Mouse (Mus musculus): ENCODE measurements around the gene Fbxo17.

Fbxo17 gene

GRCm38 (mm10) chr7:28717726-28718125 is 1.1 kb downstream of the Fbxo17 start:
- DNase-seq (ENCODE audit: low spot score in 2 of 2), result no peak

DNA sequence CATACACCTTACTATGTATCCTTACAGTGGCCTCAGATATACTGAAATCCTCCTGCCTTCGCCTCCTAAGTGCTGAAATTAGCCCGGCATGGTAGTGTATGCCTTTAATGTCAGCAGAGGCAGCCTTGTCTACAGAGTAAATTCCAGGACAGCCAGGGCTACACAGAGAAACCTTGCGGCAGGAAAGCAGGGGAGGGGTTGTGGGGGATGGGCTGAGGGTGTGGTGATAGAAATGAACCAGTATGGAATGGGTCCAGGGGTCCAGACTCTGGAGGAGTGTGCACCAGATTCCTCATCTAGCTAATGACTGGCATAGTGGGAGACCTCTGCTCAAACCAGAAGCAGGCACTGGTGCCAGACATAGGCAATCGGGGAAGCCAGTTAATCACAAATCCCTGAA is 2.6 kb downstream of the Fbxo17 start:
- DNase-seq (ENCODE audit: low spot score in 2 of 2), result no peak

DNA sequence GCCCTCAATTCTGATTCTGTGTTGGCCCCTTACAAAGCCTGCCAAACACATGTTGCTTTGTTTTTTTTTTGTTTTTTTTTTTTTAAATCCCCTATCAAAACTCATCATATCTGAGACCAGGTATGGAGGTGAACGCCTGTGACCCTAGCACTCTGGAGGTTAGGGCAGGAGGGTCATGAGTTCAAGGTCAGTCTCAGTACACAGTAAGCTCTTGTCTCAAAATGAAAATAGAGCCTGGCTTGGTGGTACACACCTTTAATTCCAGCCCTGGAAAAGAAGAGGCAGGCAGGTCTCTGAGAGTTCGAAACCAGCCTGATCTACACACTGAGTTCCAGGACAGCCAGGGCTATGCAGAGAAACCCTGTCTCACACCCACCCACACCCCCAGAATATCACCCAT is 3.0 kb downstream of the Fbxo17 start:
- no peak for DNase-seq (ENCODE audit: low spot score in 2 of 2)

GRCm38 (mm10) chr7:28720753-28721537 is 4.3 kb downstream of the Fbxo17 start:
- DNase-seq (ENCODE audit: low spot score in 2 of 2), result no peak

DNA sequence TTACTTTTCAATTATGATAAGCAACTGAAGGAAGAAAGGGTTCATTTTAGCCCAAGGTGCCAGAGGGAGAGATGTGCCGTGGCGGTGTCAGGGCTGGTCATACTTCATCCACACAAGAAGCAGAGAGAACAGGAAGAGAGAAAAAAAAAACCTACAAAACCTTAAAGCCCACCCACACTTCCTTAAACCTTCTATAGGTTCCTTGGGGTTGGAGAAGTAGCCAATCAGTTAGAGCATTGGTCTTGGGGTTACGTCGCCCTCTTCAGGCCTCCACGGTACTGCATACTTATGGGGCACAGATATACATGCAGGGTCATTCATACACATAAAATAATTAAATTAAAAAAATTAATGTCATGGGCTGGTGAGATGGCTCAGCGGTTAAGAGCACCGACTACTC is 5.5 kb downstream of the Fbxo17 start:
- no peak for DNase-seq (ENCODE audit: low spot score in 2 of 2)

DNA sequence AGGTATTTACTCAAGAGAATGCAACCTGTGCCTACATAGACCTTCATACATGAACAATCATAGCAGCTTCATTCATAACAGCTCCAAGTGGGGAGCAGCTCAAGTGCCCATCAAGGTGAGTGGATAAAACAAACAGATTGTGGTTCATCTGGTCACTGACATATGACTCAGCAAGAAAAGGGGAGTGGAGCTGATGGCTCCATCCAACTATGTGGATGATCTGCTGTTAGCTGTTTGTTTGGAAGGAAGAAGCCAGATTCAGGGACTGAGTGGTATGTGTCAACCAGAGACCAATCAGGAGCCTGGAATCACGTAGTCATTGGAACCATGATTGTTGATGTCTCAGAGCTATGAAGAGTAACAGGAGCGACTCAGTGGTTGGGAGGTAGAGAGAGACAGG is 8.0 kb downstream of the Fbxo17 start:
- DNase-seq (ENCODE audit: low spot score in 2 of 2), result no peak

- DNase-seq (ENCODE audit: low spot score in 2 of 2), result peak; percentile 58 to 81
Observed at GRCm38 (mm10) chr7:28726600-28726999, 10.0 kb downstream of the Fbxo17 start.

DNA sequence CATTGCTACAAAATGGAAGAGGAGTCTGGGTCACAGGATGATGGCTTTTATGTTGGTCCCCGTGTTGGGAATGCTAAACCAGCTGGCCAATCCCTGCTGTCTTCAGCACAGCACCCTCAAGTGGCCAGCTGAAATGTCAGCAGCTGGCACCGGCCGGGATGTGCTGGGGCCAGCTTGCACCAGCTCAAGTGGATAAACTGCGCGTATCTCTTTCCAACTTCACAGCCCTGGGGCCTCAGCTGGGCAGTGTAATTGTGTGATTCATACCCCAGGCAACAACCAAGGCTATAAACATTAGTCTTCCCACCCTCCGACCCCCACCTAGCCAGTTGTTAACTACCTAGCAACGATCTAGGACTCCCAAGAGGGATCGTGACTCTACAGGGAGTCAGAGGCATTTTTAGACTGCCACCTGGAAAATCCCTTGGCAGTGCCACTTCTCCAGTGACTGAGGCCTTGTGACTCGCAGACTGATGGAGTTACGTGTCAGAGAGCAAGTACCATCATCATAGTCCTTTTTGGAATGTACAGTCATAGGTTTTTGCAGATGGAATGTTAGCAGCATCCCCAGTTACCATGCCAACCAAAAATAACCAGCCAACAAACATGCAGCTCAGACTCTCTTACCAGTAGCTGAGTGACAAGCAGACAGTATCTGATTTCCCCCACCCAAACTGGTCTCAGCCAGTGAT is 11.2 kb downstream of the Fbxo17 start:
- DNase-seq (ENCODE audit: low spot score in 2 of 2), result no peak

- peak; percentile 54 to 73 for DNase-seq (ENCODE audit: low spot score in 2 of 2)
Observed at GRCm38 (mm10) chr7:28732341-28733142, 15.9 kb downstream of the Fbxo17 start.

DNA sequence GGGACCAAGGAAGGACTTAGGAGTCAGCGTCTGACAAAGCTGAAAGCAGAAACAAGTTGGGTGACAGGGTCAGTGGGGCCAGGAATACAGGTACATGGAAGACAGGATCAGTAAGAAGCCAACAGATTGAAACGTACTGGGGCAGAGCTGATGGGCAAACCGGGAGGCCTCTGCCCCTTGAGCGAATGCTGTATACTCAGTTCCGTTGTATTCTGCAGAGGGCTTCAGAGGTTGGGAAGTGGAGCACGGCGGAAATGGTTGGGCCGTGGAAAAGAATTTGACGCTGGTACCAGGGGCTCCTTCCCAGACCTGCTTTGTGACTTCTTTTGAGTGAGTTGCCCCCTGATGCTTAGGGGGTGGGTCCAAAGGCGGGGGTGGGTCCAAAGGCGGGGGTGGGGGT is 16.6 kb downstream of the Fbxo17 start:
- no peak for DNase-seq (ENCODE audit: low spot score in 2 of 2)

GRCm38 (mm10) chr7:28735701-28736100 is 19.1 kb downstream of the Fbxo17 start:
- DNase-seq (ENCODE audit: low spot score in 2 of 2), result no peak

DNA sequence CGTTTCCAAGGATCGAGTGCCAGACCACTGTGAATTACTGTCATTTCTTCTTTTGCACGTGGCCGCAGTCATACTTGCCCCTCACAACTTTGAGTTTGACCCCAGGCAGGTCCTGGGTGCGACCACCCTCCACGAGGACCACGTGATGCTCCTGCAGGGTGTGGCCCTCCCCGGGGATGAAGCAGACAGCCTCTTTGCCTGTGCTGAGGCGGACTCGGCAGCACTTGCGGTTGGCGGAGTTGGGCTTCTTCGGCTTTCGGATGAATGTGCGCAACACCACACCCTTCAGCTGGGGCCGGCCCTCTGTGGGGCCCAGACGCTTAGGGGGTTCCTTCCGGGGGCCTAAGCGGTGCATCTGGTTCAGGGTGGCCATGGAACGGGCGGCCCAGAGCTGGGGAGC is 23.2 kb downstream of the Fbxo17 start:
- DNase-seq (ENCODE audit: low spot score in 2 of 2), result no peak

DNA sequence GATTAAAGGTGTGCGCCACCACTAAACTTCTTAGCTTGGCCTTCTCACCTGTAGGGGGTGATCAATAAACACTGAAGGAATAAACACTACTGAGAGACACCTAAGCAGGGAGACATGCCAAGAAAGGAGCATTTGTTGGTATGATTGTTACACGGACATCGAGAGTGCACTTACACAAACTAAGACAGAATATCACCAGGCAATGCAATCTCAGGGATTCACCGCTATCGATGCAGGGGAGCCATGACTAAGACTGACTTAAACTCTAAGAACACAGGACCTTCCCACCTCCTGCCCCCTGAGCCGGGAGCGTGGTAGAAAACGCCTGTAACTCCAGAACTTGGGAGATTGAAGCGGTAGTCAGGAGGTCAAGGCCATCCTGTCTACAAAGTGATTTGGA is 24.3 kb downstream of the Fbxo17 start:
- no peak for DNase-seq (ENCODE audit: low spot score in 2 of 2)

GRCm38 (mm10) chr7:28741368-28741708 is 24.7 kb downstream of the Fbxo17 start:
- DNase-seq (ENCODE audit: low spot score in 2 of 2), result no peak

DNA sequence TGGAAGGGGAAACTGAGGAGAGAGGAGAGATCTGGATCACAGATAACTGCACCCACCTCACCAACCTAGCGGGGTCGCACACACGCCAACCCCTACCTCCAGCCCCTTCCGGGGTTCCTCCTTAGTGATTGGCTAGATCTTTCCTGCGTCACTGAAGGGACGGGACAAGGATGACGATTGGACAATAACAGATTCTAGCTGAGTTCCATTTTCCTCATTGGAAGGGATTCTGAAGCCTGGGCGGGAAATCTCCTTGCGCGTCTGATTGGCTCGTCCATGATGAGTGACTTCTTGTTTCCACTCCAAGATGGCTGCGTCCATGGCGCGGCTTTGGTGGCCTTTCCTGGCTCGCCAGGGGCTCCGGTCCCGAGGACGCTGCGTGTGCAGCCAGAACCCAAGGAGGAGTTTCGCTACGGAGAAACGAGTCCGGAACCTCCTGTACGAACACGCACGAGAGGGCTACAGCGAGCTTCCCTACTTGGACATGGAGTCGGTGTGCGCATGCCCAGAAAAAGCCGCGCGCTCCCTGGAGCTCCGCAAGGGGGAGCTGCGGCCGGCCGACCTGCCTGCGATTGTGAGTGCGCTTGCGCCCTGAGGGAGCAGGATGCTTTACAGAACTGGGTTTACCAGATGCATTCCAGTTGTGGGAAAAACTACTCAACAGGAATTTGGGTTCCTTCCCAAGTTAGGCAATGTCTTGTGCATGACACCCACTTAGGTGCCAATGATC is 25.3 kb downstream of the Fbxo17 start, which contains the start of the genes Mrps12 and Sars2:
Mrps12 (minus strand) TSS at position 112 of the 730 bp plus-strand sequence.
Sars2 (plus strand) TSS at position 284 of the 730 bp plus-strand sequence.
- DNase-seq (ENCODE audit: low spot score in 2 of 2), result peak; percentile 91

- no peak for DNase-seq (ENCODE audit: low spot score in 2 of 2)
Observed at GRCm38 (mm10) chr7:28749935-28750334, 33.3 kb downstream of the Fbxo17 start.

- no peak for DNase-seq (ENCODE audit: low spot score in 2 of 2)
Observed at GRCm38 (mm10) chr7:28756079-28756478, 39.5 kb downstream of the Fbxo17 start, which contains the start of gene Ccer2. Ccer2 (plus strand) TSS chr7:28756174.

GRCm38 (mm10) chr7:28758623-28759022 is 42.0 kb downstream of the Fbxo17 start:
- no peak for DNase-seq (ENCODE audit: low spot score in 2 of 2)

DNA sequence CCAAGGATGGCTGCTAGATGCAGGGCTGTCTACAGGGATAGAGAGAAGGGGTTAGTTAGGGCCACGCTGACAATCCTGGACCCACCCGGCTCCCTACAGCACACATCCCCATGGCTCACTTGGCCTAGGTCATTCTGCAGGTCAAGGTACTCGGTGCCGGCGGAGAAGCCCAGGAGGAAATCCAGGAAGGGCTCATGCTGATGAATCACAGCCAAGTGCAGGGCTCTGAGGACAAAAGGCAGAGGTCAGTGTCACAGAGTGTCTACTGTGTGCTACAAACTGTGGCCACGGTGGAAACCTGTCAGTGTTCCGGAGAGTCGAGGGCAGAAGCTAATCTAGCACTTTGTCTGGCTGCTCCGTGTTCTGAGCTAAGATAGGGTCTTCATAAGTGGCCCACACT is 45.3 kb downstream of the Fbxo17 start:
- no peak for DNase-seq (ENCODE audit: low spot score in 2 of 2)

DNA sequence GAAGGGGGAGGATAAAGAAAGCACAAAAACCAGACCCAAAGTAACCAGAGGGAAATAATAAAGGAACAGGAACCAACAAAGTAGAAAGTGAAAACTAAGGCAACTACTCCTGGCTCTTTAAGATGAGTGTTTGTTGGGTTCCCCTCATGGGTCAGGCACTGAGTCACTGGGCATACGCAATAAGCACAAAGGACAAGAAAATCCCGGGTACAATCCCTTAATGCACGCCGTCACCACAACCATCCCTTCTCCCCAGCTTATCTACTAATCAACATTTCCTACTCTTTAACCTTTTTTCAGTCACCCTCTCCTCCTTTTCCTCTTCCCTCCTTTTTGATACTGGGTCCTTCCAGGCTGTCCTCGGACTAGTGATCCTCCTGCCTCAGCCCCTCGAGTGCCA is 48.6 kb downstream of the Fbxo17 start:
- no peak for DNase-seq (ENCODE audit: low spot score in 2 of 2)

GRCm38 (mm10) chr7:28766173-28766879 is 49.7 kb downstream of the Fbxo17 start, which contains the start of gene Sirt2:
Sirt2 (plus strand) TSS chr7:28766735.
- peak; percentile 95 to 96 for DNase-seq (ENCODE audit: low spot score in 2 of 2)
